Mouse (Mus musculus) right cerebral cortex, postnatal 36 days (tissue): Measurements from ENCODE around the gene Egfr.

ENCODE experiments used
- DNase-seq, 2 experiments: peaks; one replicate each; pipeline ENCODE4 v3.0.0; 2022; ENCODE audit warnings: low spot score in 2 of 2, mixed read lengths in 1 of 2

Egfr gene

GRCm38 (mm10) chr11:16776967-16777366 lies 25.0 kb downstream of the Egfr start:
- DNase-seq, result no peak

GRCm38 (mm10) chr11:16781604-16782003 lies 29.6 kb downstream of the Egfr start:
- DNase-seq, result no peak

GRCm38 (mm10) chr11:16783926-16784659 lies 32.1 kb downstream of the Egfr start:
- no peak for DNase-seq

GRCm38 (mm10) chr11:16792638-16793585 lies 40.9 kb downstream of the Egfr start:
- no peak for DNase-seq

GRCm38 (mm10) chr11:16795012-16795411 lies 43.0 kb downstream of the Egfr start:
- no peak for DNase-seq

GRCm38 (mm10) chr11:16795513-16795912 lies 43.5 kb downstream of the Egfr start:
- DNase-seq, result no peak

- DNase-seq, result no peak
These were observed 45.5 kb downstream of the Egfr start for GRCm38 (mm10) chr11:16797456-16797855.

GRCm38 (mm10) chr11:16798136-16798535 lies 46.1 kb downstream of the Egfr start:
- DNase-seq, result peak; percentile 3 to 51

GRCm38 (mm10) chr11:16800507-16800906 lies 48.5 kb downstream of the Egfr start:
- no peak for DNase-seq

- peak; percentile 28 to 60 for DNase-seq
These were observed 50.7 kb downstream of the Egfr start for GRCm38 (mm10) chr11:16802668-16803067.

GRCm38 (mm10) chr11:16804016-16804415 lies 52.0 kb downstream of the Egfr start:
- no peak for DNase-seq

GRCm38 (mm10) chr11:16805886-16806285 lies 53.9 kb downstream of the Egfr start:
- DNase-seq, result no peak

GRCm38 (mm10) chr11:16809161-16809967 lies 57.4 kb downstream of the Egfr start:
- DNase-seq, result no peak

- DNase-seq, result no peak
These were observed 58.1 kb downstream of the Egfr start for GRCm38 (mm10) chr11:16810086-16810485.

GRCm38 (mm10) chr11:16813298-16813697 lies 61.3 kb downstream of the Egfr start:
- no peak for DNase-seq

GRCm38 (mm10) chr11:16816414-16816813 lies 64.4 kb downstream of the Egfr start:
- peak in 1 of 2 experiments; percentile 9 for DNase-seq

- no peak for DNase-seq
These were observed 65.5 kb downstream of the Egfr start for GRCm38 (mm10) chr11:16817336-16818034.

- DNase-seq, result no peak
These were observed 67.4 kb downstream of the Egfr start for GRCm38 (mm10) chr11:16819424-16819823.

GRCm38 (mm10) chr11:16820138-16820537 lies 68.1 kb downstream of the Egfr start:
- no peak for DNase-seq

GRCm38 (mm10) chr11:16821668-16822254 lies 69.8 kb downstream of the Egfr start:
- no peak for DNase-seq
